Mouse (Mus musculus): ENCODE results near the gene Pafah2. TPM values are rescaled to one million over a fixed set of nuclear protein-coding genes. Genes with fewer than 3 reads are reported as not detected.

Pafah2 gene
- polyA plus RNA-seq (2015; fragmentation: Nextera tagmentation; extraction: Ambion mirVana), result 7.6 and 8.1 TPM in 2 replicates

GRCm38 (mm10) chr4:134395977-134396825 lies at the start of gene Pafah2:
Pafah2 (plus strand) TSS chr4:134396320.
- H3K4me3 ChIP-seq, result peak within 1 kb of the TSS; percentile 49
- no peaks in the 10 kb centered on the region for H3K9me3 ChIP-seq
- no peaks in the 10 kb centered on the region for H3K27me3 ChIP-seq
- H3K4me1 ChIP-seq (replicated peaks), result peaks cover 42% of the 10 kb centered on the region
- under 1% methylated on average over 31 of the region's 31 CpGs for WGBS
- H3K4me2 ChIP-seq, result peak within 1 kb of the TSS; percentile 95
- ATAC-seq (ENCODE audit: low FRiP score, low read depth), result peak; percentile 98
- H3K36me3 ChIP-seq, result no peaks in the 10 kb centered on the region
- peak within 1 kb of the TSS; percentile 52 for H3K9ac ChIP-seq
- H3K27ac ChIP-seq (replicated peaks), result peak within 1 kb of the TSS; percentile 84

DNA sequence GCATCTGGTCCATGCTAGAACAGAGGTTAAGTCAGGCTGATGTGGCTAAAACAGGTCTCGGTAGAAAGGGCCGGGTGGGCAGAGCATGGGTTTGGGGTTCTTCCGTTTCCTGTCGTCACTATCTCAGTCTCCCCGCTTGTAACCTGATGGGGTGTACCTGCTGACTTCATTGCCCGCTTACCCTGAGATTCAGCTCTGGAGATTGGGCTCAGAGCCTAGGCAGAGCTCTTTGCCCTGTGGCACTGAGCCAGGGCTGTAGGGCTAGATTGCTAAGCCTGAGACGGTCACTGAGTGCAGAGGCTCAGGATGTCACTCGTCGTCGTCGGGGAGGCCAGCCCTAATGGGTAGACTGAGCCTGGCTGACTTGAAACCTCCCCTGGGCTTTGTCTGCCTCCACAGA lies 48.0 kb upstream of the Pafah2 start:
- no peak for ATAC-seq (ENCODE audit: low FRiP score, low read depth)
- peaks cover 14% of the 10 kb centered on the region for H3K4me1 ChIP-seq (replicated peaks)
- H3K9ac ChIP-seq, result no peak overlapping the region
- H3K36me3 ChIP-seq, result no peaks in the 10 kb centered on the region
- no peak overlapping the region for H3K4me2 ChIP-seq
- H3K9me3 ChIP-seq, result no peaks in the 10 kb centered on the region
- H3K27ac ChIP-seq (replicated peaks), result no peak overlapping the region
- 67% methylated on average over 11 of the region's 11 CpGs for WGBS
- no peak overlapping the region for H3K4me3 ChIP-seq
- peaks cover 24% of the 10 kb centered on the region for H3K27me3 ChIP-seq

- WGBS, result 85% methylated on average over 5 of the region's 5 CpGs
- H3K4me2 ChIP-seq, result no peak overlapping the region
- no peak for ATAC-seq (ENCODE audit: low FRiP score, low read depth)
Measured at GRCm38 (mm10) chr4:134348545-134348944, 47.6 kb upstream of the Pafah2 start.

DNA sequence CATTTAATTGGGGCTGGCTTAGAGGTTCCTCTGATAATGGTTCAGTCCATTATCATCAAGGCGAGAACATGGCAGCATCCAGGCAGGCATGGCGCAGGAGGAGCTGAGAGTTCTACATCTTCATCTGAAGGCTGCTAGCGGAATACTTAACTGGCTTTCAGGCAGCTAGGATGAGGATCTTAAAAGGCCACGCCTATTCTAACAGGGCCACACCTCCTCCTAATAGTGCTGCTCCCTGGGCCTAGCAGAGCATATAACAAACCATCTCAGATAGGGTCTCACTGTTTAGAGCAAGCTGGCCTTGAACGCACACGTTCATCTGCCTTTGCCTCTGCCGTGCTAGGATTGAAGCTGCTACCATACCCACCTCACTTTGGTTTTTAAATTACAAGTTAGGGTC lies 46.3 kb upstream of the Pafah2 start:
- H3K4me2 ChIP-seq, result no peak overlapping the region
- 91% methylated on average over 7 of the region's 7 CpGs for WGBS
- no peak for ATAC-seq (ENCODE audit: low FRiP score, low read depth)
- peaks cover 9% of the 10 kb centered on the region for H3K27me3 ChIP-seq
- H3K9me3 ChIP-seq, result no peaks in the 10 kb centered on the region
- H3K36me3 ChIP-seq, result no peaks in the 10 kb centered on the region
- H3K9ac ChIP-seq, result no peak overlapping the region
- no peak overlapping the region for H3K27ac ChIP-seq (replicated peaks)
- H3K4me1 ChIP-seq (replicated peaks), result peaks cover 6% of the 10 kb centered on the region; the same call in 1 of the 2 replicates
- no peak overlapping the region for H3K4me3 ChIP-seq

More at GRCm38 (mm10) chr4:134348545-134348944, 47.6 kb upstream of the Pafah2 start:
- H3K4me1 ChIP-seq (replicated peaks), result peaks cover 9% of the 10 kb centered on the region
- H3K4me3 ChIP-seq, result no peak overlapping the region
- peaks cover 19% of the 10 kb centered on the region for H3K27me3 ChIP-seq
- no peaks in the 10 kb centered on the region for H3K9me3 ChIP-seq
- no peak overlapping the region for H3K9ac ChIP-seq
- H3K27ac ChIP-seq (replicated peaks), result no peak overlapping the region
- H3K36me3 ChIP-seq, result no peaks in the 10 kb centered on the region

DNA sequence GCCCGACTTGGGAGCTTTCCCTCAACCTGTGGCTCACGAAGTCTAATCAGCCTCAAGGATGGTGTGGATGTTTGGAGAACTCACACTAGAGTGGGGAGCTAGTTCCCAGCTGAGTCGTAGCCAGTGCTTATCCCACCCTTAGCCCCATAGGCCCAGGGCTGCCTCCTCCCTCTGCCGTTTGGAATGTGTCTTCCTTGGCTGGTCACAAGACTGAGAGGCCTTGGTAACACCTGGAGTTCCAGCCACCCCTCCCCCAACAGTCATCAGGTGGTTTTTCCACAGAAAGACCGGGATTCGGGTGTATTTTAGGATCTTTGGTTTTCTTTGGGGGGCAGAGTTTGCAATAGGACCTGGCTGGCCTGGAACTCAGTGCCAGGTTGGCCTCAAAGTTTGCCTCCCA lies 45.5 kb upstream of the Pafah2 start:
- H3K4me1 ChIP-seq (replicated peaks), result peaks cover 6% of the 10 kb centered on the region; the same call in 1 of the 2 replicates
- H3K4me2 ChIP-seq, result no peak overlapping the region
- H3K27me3 ChIP-seq, result peaks cover 3% of the 10 kb centered on the region
- H3K27ac ChIP-seq (replicated peaks), result no peak overlapping the region
- no peak overlapping the region for H3K4me3 ChIP-seq
- H3K9ac ChIP-seq, result no peak overlapping the region
- 95% methylated on average over 6 of the region's 6 CpGs for WGBS
- ATAC-seq (ENCODE audit: low FRiP score, low read depth), result no peak
- H3K36me3 ChIP-seq, result no peaks in the 10 kb centered on the region
- no peaks in the 10 kb centered on the region for H3K9me3 ChIP-seq

- H3K4me3 ChIP-seq, result no peak overlapping the region
- H3K36me3 ChIP-seq, result no peaks in the 10 kb centered on the region
- no peaks in the 10 kb centered on the region for H3K27me3 ChIP-seq
- no peak for ATAC-seq (ENCODE audit: low FRiP score, low read depth)
- peaks cover 9% of the 10 kb centered on the region; the same call in 1 of the 2 replicates for H3K4me1 ChIP-seq (replicated peaks)
- no peak overlapping the region for H3K4me2 ChIP-seq
- no peak overlapping the region for H3K27ac ChIP-seq (replicated peaks)
- H3K9ac ChIP-seq, result no peak overlapping the region
- 46% methylated on average over 18 of the region's 18 CpGs for WGBS
- no peaks in the 10 kb centered on the region for H3K9me3 ChIP-seq
Measured at GRCm38 (mm10) chr4:134351329-134352260, 44.5 kb upstream of the Pafah2 start.

DNA sequence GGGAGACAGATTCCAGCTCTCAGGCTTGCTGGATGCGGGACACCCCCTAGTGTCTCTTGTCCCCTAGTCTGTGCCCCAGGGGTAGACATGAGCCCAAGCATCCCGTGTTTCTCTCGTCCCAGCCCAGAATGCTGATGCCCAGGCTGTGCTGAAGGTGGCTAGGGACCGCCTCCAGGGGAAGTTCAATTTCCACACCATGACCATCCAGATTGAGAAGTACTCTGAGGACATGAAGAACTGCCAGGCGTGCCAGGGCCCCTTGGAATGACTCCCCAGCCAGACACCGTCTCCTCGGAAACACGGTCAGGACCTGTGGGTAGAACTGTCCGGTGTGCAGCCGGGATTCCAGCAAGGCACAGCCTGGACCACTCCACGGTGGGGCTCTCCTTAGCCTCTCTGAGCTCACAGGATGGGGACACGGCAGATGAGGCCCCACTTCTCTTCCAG lies 43.8 kb upstream of the Pafah2 start:
- 55% methylated on average over 12 of the region's 12 CpGs for WGBS
- H3K4me1 ChIP-seq (replicated peaks), result peaks cover 12% of the 10 kb centered on the region
- no peak overlapping the region for H3K9ac ChIP-seq
- 0 out of 2 replicates have a peak, but pooled peaks cover under 1% of the 10 kb centered on the region for H3K27me3 ChIP-seq
- H3K4me2 ChIP-seq, result no peak overlapping the region
- no peak for ATAC-seq (ENCODE audit: low FRiP score, low read depth)
- no peak overlapping the region for H3K27ac ChIP-seq (replicated peaks)
- H3K36me3 ChIP-seq, result no peaks in the 10 kb centered on the region
- H3K4me3 ChIP-seq, result no peak overlapping the region
- H3K9me3 ChIP-seq, result no peaks in the 10 kb centered on the region

DNA sequence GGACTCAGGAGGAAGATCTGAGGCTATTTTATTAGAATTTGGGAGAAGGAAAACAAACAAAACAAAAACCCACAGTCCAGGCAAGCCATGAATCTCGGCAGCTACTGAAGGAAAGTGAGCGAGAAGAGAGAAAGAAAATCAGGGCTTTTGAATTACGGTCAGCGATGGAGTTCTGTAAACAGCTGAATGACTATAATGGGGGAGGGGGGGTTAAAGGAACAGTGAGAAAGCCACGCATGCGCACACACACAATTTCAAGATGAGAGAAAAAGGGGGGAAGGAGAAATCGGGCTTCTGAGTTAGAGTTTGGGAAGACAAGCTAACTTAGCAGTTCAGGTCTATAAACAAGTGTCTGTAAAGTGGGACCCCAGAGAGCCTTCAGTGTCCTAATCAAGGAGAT lies 43.2 kb upstream of the Pafah2 start:
- Histone ChIP-seq H3K27ac (replicated peaks) (no peak overlapping the region), H3K36me3 (no peaks in the 10 kb centered on the region), H3K4me1 (replicated peaks) (peaks cover 19% of the 10 kb centered on the region), H3K9me3 (no peaks in the 10 kb centered on the region), H3K27me3 (peaks cover 6% of the 10 kb centered on the region), H3K4me2 (no peak overlapping the region), H3K9ac (no peak overlapping the region), H3K4me3 (no peak overlapping the region)
- WGBS, result 76% methylated on average over 7 of the region's 7 CpGs
- no peak for ATAC-seq (ENCODE audit: low FRiP score, low read depth)

GRCm38 (mm10) chr4:134353527-134354409 lies 42.4 kb upstream of the Pafah2 start:
- ATAC-seq (ENCODE audit: low FRiP score, low read depth), result no peak
- H3K36me3 ChIP-seq, result no peaks in the 10 kb centered on the region
- no peak overlapping the region for H3K9ac ChIP-seq
- H3K27ac ChIP-seq (replicated peaks), result no peak overlapping the region
- peaks cover 19% of the 10 kb centered on the region for H3K4me1 ChIP-seq (replicated peaks)
- H3K4me3 ChIP-seq, result no peak overlapping the region
- peaks cover 6% of the 10 kb centered on the region for H3K27me3 ChIP-seq
- H3K4me2 ChIP-seq, result no peak overlapping the region
- WGBS, result 75% methylated on average over 5 of the region's 5 CpGs
- H3K9me3 ChIP-seq, result no peaks in the 10 kb centered on the region

GRCm38 (mm10) chr4:134355841-134356452 lies 40.2 kb upstream of the Pafah2 start:
- ATAC-seq (ENCODE audit: low FRiP score, low read depth), result no peak
- H3K9ac ChIP-seq, result no peak overlapping the region

More at GRCm38 (mm10) chr4:134355841-134356452, 40.2 kb upstream of the Pafah2 start:
- 61% methylated on average over 16 of the region's 16 CpGs for WGBS
- H3K4me2 ChIP-seq, result no peak overlapping the region
- H3K36me3 ChIP-seq, result no peaks in the 10 kb centered on the region
- no peak overlapping the region for H3K4me3 ChIP-seq
- no peak overlapping the region for H3K27ac ChIP-seq (replicated peaks)
- no peaks in the 10 kb centered on the region for H3K9me3 ChIP-seq
- peaks cover 6% of the 10 kb centered on the region for H3K27me3 ChIP-seq
- H3K4me1 ChIP-seq (replicated peaks), result peaks cover 19% of the 10 kb centered on the region

Measured in hindbrain, embryonic 15.5 days (tissue).